Mouse (Mus musculus) hindlimb bud, embryonic 11.5 days (tissue): ENCODE results near the gene Sclt1.

ENCODE experiments used
- DNase-seq: peaks from one replicate; pipeline ENCODE4 v3.0.0-alpha.2; 2012; ENCODE audit warnings: low read depth, low spot score; ENCODE audit errors: extremely low spot score

Gene Sclt1

GRCm38 (mm10) chr3:41588495-41588894, 153.8 kb downstream of the Sclt1 start:
- no peak for DNase-seq

DNA sequence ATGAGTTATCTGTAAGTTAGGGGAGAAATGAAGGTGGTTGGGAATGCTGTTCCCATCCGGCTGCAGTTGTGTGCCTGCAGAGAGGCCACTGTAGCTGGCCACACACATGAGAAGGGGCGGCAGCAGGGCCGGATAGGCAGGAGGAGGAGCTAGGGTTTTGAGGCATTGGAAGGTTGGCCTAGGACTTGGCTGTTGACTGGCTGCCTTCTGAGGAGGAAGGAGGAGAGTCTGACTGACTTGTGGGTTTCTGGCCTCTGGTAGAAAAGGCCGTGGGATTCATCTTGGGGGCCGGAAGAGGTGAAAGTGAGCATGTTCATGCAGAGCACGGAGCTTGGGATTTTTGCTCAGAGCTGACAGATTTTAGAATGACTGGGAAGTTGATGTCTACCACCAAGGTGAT, 154.7 kb downstream of the Sclt1 start:
- DNase-seq: no peak

DNA sequence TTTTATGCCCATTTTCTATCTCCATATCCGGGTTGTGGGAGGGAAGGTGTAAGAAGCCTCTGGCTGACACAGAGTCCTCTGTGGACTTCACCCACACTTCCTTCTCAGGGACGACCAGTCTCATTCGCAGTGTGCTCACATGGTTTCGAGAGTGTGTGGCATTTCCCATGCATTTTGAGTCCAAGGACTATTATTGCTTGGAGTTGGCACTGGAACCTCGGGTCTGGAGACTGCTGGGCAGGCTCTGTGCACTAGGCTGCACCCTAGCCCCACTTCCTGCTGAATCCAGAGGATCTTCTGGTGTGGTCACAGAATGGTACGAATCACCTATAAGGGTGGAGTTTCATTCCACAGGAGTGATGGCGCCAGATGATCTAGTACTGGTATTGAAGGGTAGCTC, 155.4 kb downstream of the Sclt1 start:
- no peak for DNase-seq

GRCm38 (mm10) chr3:41586330-41586729, 156.0 kb downstream of the Sclt1 start:
- DNase-seq: no peak

DNA sequence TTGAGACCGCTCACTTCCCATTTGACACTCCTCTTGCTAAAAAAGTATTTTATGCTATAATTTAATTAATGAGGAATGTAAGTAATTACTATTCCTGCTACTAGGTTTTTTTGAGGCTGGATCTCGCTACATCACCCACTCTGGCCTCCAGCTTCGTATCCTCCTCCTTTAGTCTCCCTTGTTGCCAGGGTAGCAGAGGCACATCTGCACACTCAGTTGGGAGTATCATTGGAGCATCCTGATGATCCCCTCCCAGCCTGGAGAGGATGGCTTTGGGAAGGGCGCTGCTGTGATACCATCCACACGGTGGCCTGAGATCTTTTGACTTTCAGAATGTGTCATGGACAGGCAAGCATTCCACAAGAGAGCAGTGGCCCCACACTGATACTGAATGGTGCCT, 156.8 kb downstream of the Sclt1 start:
- no peak for DNase-seq

DNA sequence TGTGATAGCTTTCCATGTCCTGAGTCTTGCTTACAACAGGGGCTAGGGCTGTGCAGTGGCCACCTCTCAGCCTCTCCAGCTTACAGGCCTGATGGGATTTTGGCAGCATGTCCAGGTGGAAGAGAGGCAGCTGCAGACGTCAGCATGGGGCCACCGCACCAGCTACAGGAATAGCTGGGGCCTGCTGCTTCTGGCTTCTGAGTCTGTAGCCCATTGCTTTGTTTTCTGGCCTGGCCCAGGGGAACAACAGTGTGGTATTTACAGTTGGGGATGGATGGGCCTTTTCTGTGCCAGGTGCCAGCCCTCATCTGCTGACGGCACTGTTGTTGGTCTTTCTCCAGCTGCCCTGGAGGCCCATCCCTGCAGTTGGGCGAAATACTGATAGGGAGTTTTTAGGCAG, 158.7 kb downstream of the Sclt1 start:
- no peak for DNase-seq

DNA sequence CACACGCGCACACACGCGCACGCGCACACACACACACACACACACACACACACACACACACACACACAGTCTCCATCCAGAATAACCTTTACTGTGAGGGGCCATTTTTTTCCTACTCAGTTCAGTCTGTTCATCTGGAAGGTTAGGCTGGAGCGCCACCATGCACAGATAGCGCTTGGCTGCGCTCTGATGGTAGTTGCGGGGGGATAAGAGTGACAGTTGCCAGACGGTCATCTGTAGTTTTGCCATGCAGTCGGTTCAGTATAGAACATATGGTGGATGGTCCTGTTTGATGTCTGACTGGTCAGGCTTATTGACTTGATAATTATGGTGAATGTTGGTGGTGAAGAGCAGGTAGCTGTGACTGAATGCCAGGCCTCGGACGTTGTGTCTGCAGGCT, 159.2 kb downstream of the Sclt1 start:
- no peak for DNase-seq

DNA sequence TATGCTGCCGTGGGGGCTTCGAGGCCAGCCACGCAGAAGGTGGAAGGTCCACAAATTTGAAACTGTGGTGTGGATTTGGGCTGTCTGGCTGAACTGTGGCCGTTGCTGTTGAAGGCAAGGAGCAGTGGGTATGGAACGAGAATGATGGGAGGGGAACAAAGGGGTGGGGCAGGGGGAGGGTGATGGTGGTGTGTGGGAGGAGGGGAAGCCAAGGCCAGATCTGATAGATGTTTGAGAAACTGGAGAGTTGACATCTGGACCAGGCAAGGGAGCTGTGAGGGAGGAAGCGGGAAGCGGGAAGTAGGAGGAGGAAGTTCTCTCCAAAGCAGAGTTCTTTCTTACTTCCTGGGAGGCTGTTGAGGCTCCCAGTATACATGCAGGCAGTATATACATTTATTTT, 160.1 kb downstream of the Sclt1 start:
- no peak for DNase-seq

GRCm38 (mm10) chr3:41581436-41581835, 160.9 kb downstream of the Sclt1 start:
- DNase-seq: no peak

DNA sequence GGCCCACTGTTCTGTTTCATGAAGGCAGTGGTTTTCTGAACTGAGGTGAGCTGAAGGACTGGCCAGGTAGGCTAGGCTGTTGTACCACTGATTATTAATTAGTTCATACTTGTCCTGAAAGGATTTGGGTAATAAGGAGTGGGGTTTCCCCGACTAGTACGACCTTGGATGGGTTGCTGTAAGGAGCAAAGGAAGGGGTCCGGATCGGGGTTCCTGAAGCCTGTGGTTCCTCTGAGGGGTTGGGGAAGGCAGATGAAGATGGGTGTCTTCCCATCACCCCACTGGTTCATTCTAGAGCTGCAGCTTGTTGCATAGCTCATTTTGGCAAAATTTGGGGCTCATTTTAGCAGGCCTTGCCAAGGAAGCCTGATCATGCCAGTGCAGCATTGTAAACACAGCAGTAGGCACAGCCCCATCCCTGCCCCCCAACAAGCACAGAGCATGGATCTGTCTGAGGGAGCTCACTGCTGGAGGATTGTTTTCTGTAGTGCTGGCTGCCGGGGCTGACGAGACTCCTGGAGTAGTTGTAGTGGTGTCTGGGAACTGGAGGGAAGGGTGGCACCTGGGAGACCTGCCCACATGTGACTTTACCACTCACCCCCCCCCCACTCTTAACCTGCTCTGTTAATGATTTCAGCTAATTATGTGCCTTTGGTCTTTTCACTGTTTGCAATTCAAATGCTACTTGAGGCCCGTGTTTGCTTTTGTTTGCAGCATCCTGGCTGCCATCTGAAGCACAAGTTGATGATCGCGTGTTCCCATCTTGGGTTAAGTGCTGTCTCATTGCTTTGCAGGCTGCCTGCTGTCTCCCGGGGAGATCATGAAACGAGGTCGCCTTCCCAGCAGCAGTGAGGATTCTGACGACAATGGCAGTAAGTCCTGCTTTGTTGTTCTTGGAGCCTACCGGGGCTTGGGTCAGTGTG, 161.7 kb downstream of the Sclt1 start:
- DNase-seq: no peak

- no peak for DNase-seq
Measured at GRCm38 (mm10) chr3:41579873-41580272, 162.4 kb downstream of the Sclt1 start.

DNA sequence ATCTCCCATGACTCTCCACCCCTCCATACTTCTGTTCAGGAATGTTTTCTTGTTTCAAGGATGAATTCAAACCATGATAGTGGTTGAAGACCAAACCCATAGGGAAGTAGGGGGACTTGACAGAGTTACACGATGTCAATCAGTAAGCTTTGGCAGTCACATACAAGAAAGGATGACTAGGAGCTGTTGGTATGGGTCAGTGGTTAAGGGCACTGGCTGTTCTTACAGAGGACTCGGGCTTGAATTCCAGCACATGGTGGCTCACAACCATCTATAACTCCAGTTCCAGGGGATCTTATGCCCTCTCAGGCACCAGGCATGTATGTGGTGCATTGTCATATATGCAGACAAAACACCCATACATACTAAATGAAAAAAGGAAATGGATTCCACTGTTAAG, 165.1 kb downstream of the Sclt1 start:
- DNase-seq: no peak
